Mouse (Mus musculus) spleen, postnatal 0 days (tissue): Measurements from ENCODE around the gene Sema5b. TPM values are rescaled to one million over a fixed set of nuclear protein-coding genes. Genes with fewer than 3 reads are reported as not detected.

Experiments
- polyA plus RNA-seq: library from polyadenylated mRNA; unstranded; fragments of >200 nt; fragmentation: Nextera tagmentation; extraction: Ambion mirVana; gene quantifications from 2 replicates; pipeline ENCODE4 v1.2.1, GENCODE M21; 2015

Gene Sema5b
- polyA plus RNA-seq = 0.36 and 0.57 TPM in 2 replicates

GRCm38 (mm10) chr16:35541117-35541641 lies at the start of gene Sema5b:
Sema5b (plus strand) TSS chr16:35541145.

Other genes starting within 250 kb of the Sema5b start
- gene Sec22a, start 177.2 kb upstream of the Sema5b start, polyA plus RNA-seq = 13.9 and 15.6 TPM in 2 replicates
- gene Pdia5, start 50.3 kb upstream of the Sema5b start, polyA plus RNA-seq = 10.0 and 12.0 TPM in 2 replicates
- gene Dirc2, start 228.2 kb downstream of the Sema5b start, polyA plus RNA-seq = 8.5 and 10.0 TPM in 2 replicates
- 16.0 and 17.9 TPM in 2 replicates for gene Hspbap1, start 229.2 kb downstream of the Sema5b start, polyA plus RNA-seq